Mouse (Mus musculus): Measurements from ENCODE around the gene Tbca. TPM values are rescaled to one million over a fixed set of nuclear protein-coding genes. Genes with fewer than 3 reads are reported as not detected.
A peak's percentile ranks its signal among the peaks of the same experiment; 100 is the strongest.

Gene Tbca
- polyA plus RNA-seq, 1 experiment from 2014 or later: 265 TPM

GRCm38 (mm10) chr13:94811451-94811850 lies 22.7 kb downstream of the Tbca start:
- H3K9me3 ChIP-seq: no peaks in the 10 kb centered on the region

GRCm38 (mm10) chr13:94813770-94814169 lies 25.1 kb downstream of the Tbca start:
- Histone ChIP-seq H3K4me2 (no peak overlapping the region), H3K27ac (no peak overlapping the region), H3K36me3 (no peaks in the 10 kb centered on the region), H3K4me3 (no peak overlapping the region), H3K9me3 (no peaks in the 10 kb centered on the region), H3K27me3 (no peaks in the 10 kb centered on the region), H3K9ac (no peak overlapping the region), H3K4me1 (peaks cover 18% of the 10 kb centered on the region)
- 36% methylated on average over 3 of the region's 3 CpGs for WGBS
- ATAC-seq (ENCODE audit: insufficient number of reproducible peaks, insufficient read depth, low FRiP score, low TSS enrichment, low read depth): no peak

More at GRCm38 (mm10) chr13:94811451-94811850, 22.7 kb downstream of the Tbca start:
- no peaks in the 10 kb centered on the region for H3K36me3 ChIP-seq
- no peaks in the 10 kb centered on the region for H3K27me3 ChIP-seq
- peaks cover 14% of the 10 kb centered on the region for H3K4me1 ChIP-seq
- no peak overlapping the region for H3K27ac ChIP-seq
- no peak overlapping the region for H3K9ac ChIP-seq
- WGBS: 91% methylated on average over 1 of the region's 1 CpGs
- H3K4me3 ChIP-seq: no peak overlapping the region
- no peak for ATAC-seq (ENCODE audit: insufficient number of reproducible peaks, insufficient read depth, low FRiP score, low TSS enrichment, low read depth)
- H3K4me2 ChIP-seq: no peak overlapping the region

- Histone ChIP-seq H3K9ac (no peak overlapping the region), H3K27me3 (no peaks in the 10 kb centered on the region), H3K9me3 (no peaks in the 10 kb centered on the region), H3K36me3 (peaks cover 7% of the 10 kb centered on the region; the same call in 1 of the 2 replicates), H3K4me1 (peaks cover 6% of the 10 kb centered on the region; the same call in 1 of the 2 replicates), H3K27ac (no peak overlapping the region), H3K4me3 (no peak overlapping the region), H3K4me2 (no peak overlapping the region)
- WGBS: 69% methylated on average over 3 of the region's 3 CpGs
- no peak for ATAC-seq (ENCODE audit: insufficient number of reproducible peaks, insufficient read depth, low FRiP score, low TSS enrichment, low read depth)
Measured at GRCm38 (mm10) chr13:94820516-94820915, 31.8 kb downstream of the Tbca start.

- no peak for ATAC-seq (ENCODE audit: insufficient number of reproducible peaks, insufficient read depth, low FRiP score, low TSS enrichment, low read depth)
- H3K9ac ChIP-seq: no peak overlapping the region
- WGBS: 66% methylated on average over 2 of the region's 2 CpGs
- H3K36me3 ChIP-seq: peaks cover 8% of the 10 kb centered on the region; the same call in 1 of the 2 replicates
- H3K4me2 ChIP-seq: no peak overlapping the region
- H3K4me1 ChIP-seq: peaks cover 6% of the 10 kb centered on the region; the same call in 1 of the 2 replicates
- H3K9me3 ChIP-seq: no peaks in the 10 kb centered on the region
- no peak overlapping the region for H3K4me3 ChIP-seq
- H3K27me3 ChIP-seq: no peaks in the 10 kb centered on the region
- no peak overlapping the region for H3K27ac ChIP-seq
Measured at GRCm38 (mm10) chr13:94820956-94821355, 32.2 kb downstream of the Tbca start.

- ATAC-seq (ENCODE audit: insufficient number of reproducible peaks, insufficient read depth, low FRiP score, low TSS enrichment, low read depth): no peak
- WGBS: 85% methylated on average over 5 of the region's 5 CpGs
- Histone ChIP-seq H3K27me3 (no peaks in the 10 kb centered on the region), H3K4me3 (no peak overlapping the region), H3K4me2 (no peak overlapping the region), H3K27ac (no peak overlapping the region), H3K36me3 (peaks cover 8% of the 10 kb centered on the region; the same call in 1 of the 2 replicates), H3K4me1 (peaks cover 8% of the 10 kb centered on the region; the same call in 1 of the 2 replicates), H3K9me3 (no peaks in the 10 kb centered on the region), H3K9ac (no peak overlapping the region)
Measured at GRCm38 (mm10) chr13:94826389-94826788, 37.7 kb downstream of the Tbca start.

- H3K27me3 ChIP-seq: no peaks in the 10 kb centered on the region
- H3K4me1 ChIP-seq: peaks cover 8% of the 10 kb centered on the region; the same call in 1 of the 2 replicates
- 70% methylated on average over 2 of the region's 2 CpGs for WGBS
- no peak for ATAC-seq (ENCODE audit: insufficient number of reproducible peaks, insufficient read depth, low FRiP score, low TSS enrichment, low read depth)
- peaks cover 8% of the 10 kb centered on the region; the same call in 1 of the 2 replicates for H3K36me3 ChIP-seq
- no peak overlapping the region for H3K27ac ChIP-seq
- no peak overlapping the region for H3K4me3 ChIP-seq
- no peak overlapping the region for H3K9ac ChIP-seq
- no peak overlapping the region for H3K4me2 ChIP-seq
- H3K9me3 ChIP-seq: no peaks in the 10 kb centered on the region
Measured at GRCm38 (mm10) chr13:94826986-94827385, 38.3 kb downstream of the Tbca start.

GRCm38 (mm10) chr13:94827847-94828246 lies 39.1 kb downstream of the Tbca start:
- H3K9ac ChIP-seq: no peak overlapping the region
- H3K36me3 ChIP-seq: peaks cover 14% of the 10 kb centered on the region
- no peak for ATAC-seq (ENCODE audit: insufficient number of reproducible peaks, insufficient read depth, low FRiP score, low TSS enrichment, low read depth)
- H3K4me1 ChIP-seq: peaks cover 8% of the 10 kb centered on the region; the same call in 1 of the 2 replicates
- no peak overlapping the region for H3K4me3 ChIP-seq
- H3K27ac ChIP-seq: no peak overlapping the region
- WGBS: 45% methylated on average over 2 of the region's 2 CpGs
- H3K27me3 ChIP-seq: no peaks in the 10 kb centered on the region
- no peaks in the 10 kb centered on the region for H3K9me3 ChIP-seq
- no peak overlapping the region for H3K4me2 ChIP-seq

- Histone ChIP-seq H3K9me3 (no peaks in the 10 kb centered on the region), H3K4me1 (peaks cover 14% of the 10 kb centered on the region), H3K27me3 (no peaks in the 10 kb centered on the region), H3K9ac (no peak overlapping the region), H3K4me3 (no peak overlapping the region), H3K4me2 (no peak overlapping the region), H3K27ac (peak overlapping the region; percentile 44; the same call in 1 of the 2 replicates), H3K36me3 (peaks cover 46% of the 10 kb centered on the region)
- no peak for ATAC-seq (ENCODE audit: insufficient number of reproducible peaks, insufficient read depth, low FRiP score, low TSS enrichment, low read depth)
- WGBS: 68% methylated on average over 5 of the region's 5 CpGs
Measured at GRCm38 (mm10) chr13:94838047-94838720, 49.5 kb downstream of the Tbca start.

GRCm38 (mm10) chr13:94838756-94839337 lies 50.1 kb downstream of the Tbca start:
- Histone ChIP-seq H3K4me1 (peaks cover 14% of the 10 kb centered on the region), H3K4me3 (no peak overlapping the region), H3K36me3 (peaks cover 45% of the 10 kb centered on the region), H3K4me2 (no peak overlapping the region), H3K9me3 (no peaks in the 10 kb centered on the region), H3K27me3 (no peaks in the 10 kb centered on the region), H3K27ac (0 out of 2 replicates have a peak overlapping the region, but pooled peaks have one; percentile 29), H3K9ac (no peak overlapping the region)
- ATAC-seq (ENCODE audit: insufficient number of reproducible peaks, insufficient read depth, low FRiP score, low TSS enrichment, low read depth): 0 out of 2 replicates have a peak, but pooled peaks have one; percentile 67
- WGBS: 71% methylated on average over 8 of the region's 8 CpGs

GRCm38 (mm10) chr13:94843236-94843635 lies 54.5 kb downstream of the Tbca start:
- no peaks in the 10 kb centered on the region for H3K9me3 ChIP-seq
- 37% methylated on average over 5 of the region's 5 CpGs for WGBS
- H3K4me2 ChIP-seq: no peak overlapping the region
- no peak overlapping the region for H3K27ac ChIP-seq
- ATAC-seq (ENCODE audit: insufficient number of reproducible peaks, insufficient read depth, low FRiP score, low TSS enrichment, low read depth): no peak
- H3K36me3 ChIP-seq: peaks cover 22% of the 10 kb centered on the region
- peaks cover 11% of the 10 kb centered on the region for H3K4me1 ChIP-seq
- no peaks in the 10 kb centered on the region for H3K27me3 ChIP-seq
- H3K9ac ChIP-seq: no peak overlapping the region
- no peak overlapping the region for H3K4me3 ChIP-seq

- WGBS: 78% methylated on average over 7 of the region's 7 CpGs
- Histone ChIP-seq H3K27me3 (no peaks in the 10 kb centered on the region), H3K4me1 (0 out of 2 replicates have a peak, but pooled peaks cover 4% of the 10 kb centered on the region), H3K36me3 (peaks cover 8% of the 10 kb centered on the region; the same call in 1 of the 2 replicates), H3K27ac (no peak overlapping the region), H3K9ac (no peak overlapping the region), H3K4me2 (no peak overlapping the region), H3K4me3 (no peak overlapping the region), H3K9me3 (no peaks in the 10 kb centered on the region)
- no peak for ATAC-seq (ENCODE audit: insufficient number of reproducible peaks, insufficient read depth, low FRiP score, low TSS enrichment, low read depth)
Measured at GRCm38 (mm10) chr13:94847870-94848269, 59.2 kb downstream of the Tbca start.

GRCm38 (mm10) chr13:94849351-94849750 lies 60.6 kb downstream of the Tbca start:
- Histone ChIP-seq H3K4me1 (peaks cover 12% of the 10 kb centered on the region; the same call in 1 of the 2 replicates), H3K9ac (no peak overlapping the region), H3K4me3 (no peak overlapping the region), H3K36me3 (no peaks in the 10 kb centered on the region), H3K4me2 (no peak overlapping the region), H3K27me3 (no peaks in the 10 kb centered on the region), H3K27ac (no peak overlapping the region), H3K9me3 (no peaks in the 10 kb centered on the region)
- ATAC-seq (ENCODE audit: insufficient number of reproducible peaks, insufficient read depth, low FRiP score, low TSS enrichment, low read depth): no peak
- 84% methylated on average over 13 of the region's 13 CpGs for WGBS
